Mouse (Mus musculus): ENCODE data around the gene Smpd3.

The Smpd3 gene

DNA sequence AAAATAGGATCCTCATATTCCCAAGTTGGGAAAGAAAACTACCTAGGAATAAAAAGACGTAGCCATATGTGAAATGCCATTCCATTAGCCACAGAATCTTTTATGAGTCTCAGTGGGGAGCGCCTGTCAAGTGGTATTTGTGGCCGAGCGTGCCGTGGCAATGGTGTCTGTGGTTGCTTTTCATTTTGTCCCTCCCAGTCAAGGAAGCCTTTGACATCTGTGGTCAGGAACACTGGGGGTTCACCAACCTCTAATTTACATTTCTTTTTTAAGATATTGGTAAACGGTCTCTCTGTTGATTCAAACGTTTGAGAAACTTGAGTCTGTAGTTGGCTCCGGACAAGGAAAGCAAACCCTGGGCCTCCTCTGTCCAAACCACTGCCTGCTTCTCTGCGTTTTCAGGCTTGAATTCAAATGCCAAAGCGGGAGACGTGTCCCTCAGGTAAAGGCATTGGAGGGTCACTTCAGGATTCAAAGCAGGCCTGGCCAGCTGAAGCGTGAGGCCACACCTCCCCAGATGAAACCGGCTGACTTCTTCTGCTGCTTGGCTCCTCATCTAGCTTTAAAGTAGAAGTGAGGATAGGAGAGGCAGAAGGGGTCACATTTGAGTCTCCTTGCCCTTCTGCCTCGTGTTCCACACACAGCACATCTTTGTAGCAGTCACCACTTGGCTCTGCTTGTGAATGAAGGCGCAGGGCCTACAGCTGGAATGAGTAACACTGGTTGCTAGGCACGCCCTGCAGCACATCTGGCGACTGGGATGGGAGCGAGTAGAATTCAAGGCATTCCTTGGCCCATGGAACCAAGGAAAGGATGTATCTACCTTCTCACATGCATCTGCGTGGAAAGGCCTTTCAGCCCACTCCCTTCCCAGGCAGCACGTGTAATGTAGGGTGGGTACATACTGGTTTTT is 45.0 kb downstream of the Smpd3 start:
- no peak for DNase-seq (ENCODE audit: low spot score)

DNA sequence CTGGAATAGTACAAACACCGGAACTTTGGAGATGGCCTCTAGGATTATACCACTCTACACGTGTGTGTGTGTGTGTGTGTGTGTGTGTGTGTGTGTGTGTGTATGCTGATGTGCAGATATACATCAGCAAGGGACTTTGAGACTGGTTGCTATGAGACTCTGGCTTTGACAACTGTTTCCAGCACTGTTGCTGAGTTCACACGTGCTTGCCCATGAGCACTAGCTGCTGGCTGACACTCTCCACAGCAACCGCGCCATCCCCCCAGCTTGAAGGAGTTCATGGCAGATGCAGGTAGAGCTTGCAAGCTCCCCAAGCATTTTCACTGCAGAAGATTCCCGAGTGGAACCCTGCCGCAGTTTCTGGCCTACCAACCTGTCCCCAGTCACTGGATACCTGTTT is 48.3 kb downstream of the Smpd3 start:
- no peak for DNase-seq (ENCODE audit: low spot score)

DNA sequence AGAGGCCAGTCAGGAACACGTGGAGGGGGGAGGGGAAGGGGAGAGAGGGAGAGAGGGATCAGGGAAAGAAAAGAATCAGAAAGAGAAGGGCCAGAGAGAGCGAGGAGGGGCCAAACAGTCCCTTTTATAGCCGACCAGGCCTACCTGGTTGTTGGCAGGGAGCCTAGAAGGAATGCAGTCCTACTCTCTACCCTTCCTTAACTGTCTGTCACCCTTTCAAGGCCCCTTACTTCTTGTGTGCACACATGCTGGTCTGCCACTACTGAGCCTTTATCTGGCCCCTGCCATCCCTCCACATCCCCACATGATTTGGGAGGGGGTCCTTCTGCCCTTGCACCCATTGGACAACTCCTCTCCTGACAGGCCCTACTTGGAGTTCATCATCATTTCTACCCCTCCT is 49.1 kb downstream of the Smpd3 start:
- DNase-seq (ENCODE audit: low spot score) = no peak

DNA sequence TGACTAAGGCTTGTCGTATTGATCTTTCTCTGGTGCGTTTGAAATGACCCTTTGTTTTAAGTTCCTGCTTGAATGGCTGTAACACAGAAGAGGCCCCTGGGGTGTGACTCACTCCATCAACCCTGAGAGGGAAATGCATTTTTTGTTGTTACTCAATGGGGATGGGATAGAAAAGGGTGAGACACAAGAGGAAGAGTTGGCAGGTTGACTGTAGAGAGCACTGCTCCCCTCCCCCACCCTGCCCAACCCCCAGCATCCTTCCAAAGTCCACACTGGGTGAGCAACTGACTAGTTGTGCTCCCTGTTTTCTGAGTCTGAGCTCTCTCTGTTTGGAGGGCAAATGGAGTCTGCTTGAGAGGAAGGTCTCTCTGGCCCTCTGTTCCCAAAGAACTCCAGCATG is 50.3 kb downstream of the Smpd3 start:
- DNase-seq (ENCODE audit: low spot score) = no peak

DNA sequence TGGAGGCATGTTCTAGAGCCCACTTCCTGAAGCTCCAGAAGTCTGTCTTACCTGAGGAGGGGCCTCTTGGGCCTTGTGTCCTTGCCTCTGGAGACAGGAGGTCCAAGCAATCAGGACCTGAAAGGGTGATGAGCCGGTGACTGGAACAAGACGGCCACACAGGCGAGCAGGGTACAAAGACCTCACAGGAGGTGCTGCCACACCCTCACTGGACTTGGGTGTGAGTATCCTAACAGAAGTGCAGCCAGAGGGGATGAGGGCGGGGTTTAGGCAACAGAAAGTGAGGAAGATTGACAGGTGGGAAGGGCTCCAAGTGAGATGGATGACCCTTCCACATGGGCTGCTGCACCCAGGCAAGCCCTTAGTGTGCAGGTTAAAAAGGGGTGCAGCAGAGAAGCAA is 56.9 kb downstream of the Smpd3 start:
- no peak for DNase-seq (ENCODE audit: low spot score)

DNA sequence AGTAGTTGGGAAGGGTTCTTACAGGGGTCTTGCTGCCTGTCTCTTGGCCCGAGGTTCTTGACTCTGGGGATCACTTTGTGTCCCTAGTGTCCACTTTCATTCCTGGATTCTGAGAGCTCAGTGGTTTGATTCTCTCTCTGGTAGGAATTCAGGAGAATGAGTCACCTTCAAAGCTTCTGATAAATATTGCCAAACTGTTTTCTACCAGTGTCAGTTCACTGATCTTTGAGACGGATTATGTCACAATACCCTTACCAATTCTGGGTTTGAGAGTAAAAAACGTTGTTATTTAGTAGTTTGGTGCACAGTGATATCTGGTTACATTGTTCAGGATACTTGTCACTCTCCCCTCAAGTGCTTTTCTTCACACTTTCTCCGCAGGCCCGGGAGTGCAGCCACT is 57.6 kb downstream of the Smpd3 start:
- DNase-seq (ENCODE audit: low spot score) = no peak

DNA sequence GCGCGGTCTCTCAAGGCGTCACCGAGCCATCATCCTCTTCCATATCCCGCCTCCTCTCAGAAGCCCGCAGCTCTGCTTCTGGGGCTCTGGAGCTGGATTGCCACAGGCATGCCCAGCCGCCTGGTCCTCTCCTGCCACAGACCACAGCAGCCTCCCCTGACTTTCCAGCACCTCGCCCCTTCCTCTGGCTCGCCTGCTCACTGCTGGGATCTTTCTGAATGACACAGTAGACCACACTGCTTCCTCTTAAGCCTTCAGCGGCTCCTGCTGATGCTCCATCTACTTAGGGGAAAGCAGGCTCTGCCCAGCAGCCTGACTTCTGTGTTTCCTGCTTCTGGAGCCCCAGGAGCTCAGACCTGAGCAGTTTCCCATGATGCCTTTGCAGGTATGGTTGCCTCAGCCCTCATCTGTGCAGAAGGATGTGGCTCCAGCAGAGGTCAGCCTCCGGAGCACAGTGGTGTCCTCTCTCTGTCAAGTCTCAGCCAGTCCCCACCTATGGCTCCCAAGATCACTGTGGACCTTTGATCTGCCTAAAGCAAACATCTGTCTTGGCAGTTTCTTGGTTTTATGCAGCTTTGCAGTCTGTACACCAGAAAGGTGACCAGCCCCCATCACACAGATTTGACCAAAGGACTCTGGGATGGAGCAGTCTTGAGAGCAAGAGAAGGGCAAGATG is 59.3 kb downstream of the Smpd3 start:
- DNase-seq (ENCODE audit: low spot score) = no peak

DNA sequence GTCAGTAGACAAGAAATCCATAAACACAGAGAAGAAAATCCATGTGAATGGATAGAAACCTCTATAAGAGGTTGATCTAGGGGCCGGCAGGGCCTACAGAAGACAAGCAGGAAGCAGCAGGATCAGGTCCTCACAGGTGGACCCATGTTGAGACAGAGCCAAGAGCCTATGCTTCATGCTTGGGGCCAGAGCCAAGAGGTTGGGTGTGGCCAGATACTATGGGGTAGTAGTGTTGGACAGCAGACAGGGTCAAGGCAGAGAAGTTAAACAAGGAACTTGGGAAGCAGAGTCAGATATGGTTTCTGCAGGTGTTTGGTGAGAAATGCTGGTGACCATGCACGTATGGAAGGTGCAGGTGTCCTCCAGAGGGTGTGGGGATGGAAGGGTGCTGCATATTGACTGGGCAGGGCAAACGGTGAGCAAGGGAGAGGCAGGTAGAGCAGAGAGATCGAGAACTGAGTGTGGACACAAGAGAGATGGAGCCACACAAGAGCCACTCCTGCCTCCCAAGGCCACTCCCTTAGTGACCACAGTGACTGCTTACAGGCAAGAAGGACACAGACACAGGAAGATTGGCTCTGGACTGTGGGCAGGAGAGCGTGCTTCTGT is 61.0 kb downstream of the Smpd3 start:
- no peak for DNase-seq (ENCODE audit: low spot score)

DNA sequence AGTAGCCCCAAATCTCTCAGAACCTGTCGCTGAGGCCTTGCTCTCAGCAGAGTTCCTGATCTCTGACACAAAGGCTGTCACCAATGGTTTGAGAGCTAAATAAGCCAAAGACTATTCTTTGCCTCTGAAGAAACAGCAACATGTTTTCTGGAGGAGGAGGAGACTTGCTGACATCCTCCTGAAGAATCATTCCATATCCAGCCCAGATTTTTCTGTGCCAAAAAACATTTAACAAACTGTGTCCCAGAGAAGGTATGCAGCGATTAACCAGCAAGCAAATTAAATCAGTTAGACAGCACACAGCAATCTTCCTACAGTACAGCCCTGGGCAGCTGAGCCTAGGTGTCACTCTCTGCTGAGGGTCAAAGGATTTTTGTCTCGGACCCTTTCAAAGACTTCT is 64.3 kb downstream of the Smpd3 start:
- no peak for DNase-seq (ENCODE audit: low spot score)

DNA sequence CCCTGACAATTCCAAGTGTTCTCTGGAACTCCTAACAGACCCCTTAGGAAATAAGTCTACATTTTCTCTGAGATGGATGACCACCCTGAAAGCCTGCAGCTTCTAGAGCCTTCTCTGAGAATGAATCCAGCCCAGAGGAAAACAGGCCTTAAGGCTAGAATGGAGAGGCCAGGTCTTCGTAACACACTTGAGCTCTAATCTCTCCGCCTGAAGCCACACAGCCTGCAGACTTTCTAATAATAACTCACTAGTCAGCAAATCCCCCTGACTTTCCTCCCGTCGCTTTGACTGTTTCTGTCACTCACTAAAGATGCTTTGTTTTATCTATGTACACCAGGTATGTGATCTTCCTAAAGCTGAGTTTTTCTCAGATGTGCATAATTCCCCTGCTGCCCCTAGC is 66.4 kb downstream of the Smpd3 start:
- DNase-seq (ENCODE audit: low spot score) = no peak

DNA sequence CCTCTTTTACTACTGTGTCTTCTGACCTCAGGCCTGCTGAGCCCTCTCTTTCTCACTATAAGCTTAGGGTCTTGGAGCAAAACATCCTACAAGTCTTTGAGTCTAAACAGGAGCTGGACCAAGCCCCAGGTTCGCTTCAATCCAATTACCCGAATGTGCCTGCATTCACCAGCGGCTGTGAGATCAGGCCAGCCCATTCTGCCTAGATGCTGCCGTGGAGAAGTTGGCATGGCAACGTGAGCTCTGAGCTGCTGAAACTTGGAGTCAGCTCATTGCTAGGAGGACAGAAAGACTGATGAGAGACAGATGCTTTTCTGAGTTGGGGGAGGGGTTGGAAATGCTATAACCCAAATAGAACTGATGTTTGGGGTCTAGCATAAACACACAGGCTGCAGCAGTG is 67.0 kb downstream of the Smpd3 start:
- DNase-seq (ENCODE audit: low spot score) = no peak

DNA sequence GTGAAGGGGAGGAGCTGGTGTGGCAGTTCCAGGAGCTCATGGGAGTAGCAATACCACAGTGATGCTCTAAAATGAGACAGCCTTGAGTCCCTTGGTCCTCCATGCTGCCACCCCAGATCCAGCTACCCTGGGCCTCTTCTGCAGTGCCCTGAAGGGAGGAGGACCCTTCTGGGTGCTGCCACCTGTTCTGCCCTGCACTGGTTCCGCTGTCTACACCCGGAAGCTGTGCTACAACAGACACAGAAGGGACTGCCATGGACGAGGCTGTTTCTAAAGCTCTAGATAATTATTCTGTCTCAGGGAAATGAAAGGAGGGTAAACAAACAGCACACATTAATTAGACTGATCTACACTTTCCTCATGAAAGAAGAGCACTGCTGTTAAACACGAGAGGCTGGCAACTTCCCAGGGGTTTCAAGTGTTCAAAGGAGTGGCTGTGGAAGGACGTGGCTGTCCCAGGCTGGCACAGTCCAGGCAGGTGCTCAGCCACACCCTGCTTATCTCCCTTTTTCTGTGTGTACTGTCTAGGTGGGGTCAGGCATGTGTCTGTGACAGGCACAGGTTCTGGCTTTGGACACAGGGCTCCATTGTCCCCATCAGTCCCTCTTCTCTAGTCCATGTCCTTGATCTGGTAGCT is 69.0 kb downstream of the Smpd3 start:
- DNase-seq (ENCODE audit: low spot score) = no peak

DNA sequence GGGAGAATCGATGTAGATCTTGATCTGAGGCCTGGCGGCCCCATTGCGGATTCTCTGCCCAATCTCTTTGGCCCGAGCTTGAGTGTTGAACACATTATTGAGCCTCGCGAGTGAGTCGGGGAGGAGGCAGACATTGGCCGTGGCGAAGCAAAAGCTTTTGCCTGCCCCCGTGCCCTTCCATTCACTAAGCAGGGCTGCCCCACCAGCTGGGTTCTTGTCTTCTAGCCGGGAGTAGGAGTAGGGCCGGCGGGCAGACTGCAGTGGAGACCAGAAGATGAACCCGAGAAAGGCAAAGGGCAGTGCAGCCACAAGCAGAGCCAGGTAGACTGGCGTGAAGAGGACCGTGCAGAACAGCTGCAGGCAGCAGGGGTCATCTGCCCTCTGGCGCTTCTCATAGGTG is 72.4 kb downstream of the Smpd3 start:
- DNase-seq (ENCODE audit: low spot score) = no peak

DNA sequence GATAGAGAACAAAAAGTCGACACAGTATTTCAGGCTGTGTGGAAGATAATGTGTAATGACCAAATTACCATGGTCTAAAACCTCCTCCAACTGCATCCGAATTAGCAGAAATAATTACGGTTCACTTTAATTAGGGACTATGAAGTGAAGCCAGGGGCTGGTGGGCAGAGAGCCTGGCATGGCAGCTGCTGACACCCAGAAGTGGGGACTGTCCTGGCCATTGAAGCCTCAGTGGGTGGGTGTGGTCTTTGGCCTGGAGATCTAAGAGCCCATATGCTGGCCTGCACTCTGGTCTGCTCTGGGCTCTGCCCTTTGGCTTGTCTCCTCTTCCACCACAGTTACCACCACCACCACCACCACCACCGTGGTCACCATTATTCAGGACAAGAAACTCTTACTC is 73.9 kb downstream of the Smpd3 start:
- no peak for DNase-seq (ENCODE audit: low spot score)

DNA sequence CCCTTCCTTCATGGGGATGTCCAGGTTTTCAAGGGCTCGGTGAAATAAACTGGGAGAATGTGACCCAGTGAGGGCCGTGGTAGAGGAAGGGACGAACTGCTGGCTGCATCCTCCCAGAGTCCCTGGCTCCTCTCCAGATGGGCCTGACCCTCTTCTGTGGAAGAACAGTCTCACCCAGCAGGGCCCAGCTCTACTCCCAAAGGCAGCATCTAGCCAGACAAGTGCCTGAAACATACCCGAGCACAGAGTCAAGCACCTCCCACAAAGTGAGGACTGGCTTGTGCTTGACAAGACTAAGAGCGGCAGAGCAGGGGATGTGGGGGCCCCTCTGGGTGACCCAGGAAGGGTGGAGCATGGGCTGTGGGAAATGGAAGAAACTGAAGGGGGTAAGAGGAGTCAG is 75.4 kb downstream of the Smpd3 start:
- DNase-seq (ENCODE audit: low spot score) = no peak

DNA sequence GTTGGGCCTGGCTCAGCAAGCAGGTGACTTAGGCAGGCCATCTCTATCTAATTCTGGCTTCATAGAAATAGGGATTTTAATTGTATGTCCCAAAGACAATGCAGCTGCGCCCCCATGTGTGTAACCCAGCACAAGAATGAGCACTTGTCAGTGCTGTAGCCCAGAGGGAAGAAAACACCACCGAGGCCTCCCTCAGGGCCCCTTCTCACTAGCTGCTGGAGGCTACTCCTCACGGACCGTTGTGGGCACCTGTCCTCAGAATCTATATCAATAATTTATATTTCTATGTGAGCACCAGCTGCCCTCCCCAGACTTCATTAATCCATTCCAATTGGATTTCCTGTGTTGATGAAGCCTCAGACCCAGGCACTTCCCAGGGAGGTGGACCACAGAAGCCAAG is 76.9 kb downstream of the Smpd3 start:
- no peak for DNase-seq (ENCODE audit: low spot score)

DNA sequence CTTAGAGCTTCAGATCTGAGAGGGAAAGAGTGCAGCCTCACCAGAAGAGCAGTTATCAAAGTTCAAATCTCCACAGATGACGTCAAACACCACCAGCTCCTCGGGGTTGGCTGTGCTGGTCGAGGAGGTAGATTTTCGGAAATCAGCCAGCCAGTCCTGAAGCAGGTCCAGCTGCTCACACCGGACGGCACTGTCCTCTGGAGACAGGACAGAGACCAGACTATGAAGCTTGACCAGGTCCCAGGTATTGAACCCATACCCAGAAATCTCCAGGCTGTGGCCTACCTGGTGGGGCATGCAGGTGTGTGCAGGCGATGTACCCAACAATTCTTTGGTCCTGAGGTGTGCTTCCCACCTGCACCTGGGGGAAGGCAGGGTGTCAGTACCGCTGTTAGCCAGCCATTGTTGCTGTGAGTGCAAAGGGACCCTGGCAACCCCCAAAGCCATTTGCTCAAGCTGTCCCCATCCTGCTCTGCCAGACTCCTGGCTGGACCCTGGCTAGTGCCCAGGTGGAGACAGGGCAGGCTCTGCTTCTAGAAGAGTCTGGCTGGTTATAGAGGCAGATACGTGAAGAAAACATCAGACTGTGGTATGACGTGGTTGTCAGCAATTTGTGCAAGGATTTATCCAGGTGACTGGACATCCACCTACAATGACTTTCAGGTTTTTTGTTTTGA is 78.1 kb downstream of the Smpd3 start:
- no peak for DNase-seq (ENCODE audit: low spot score)

DNA sequence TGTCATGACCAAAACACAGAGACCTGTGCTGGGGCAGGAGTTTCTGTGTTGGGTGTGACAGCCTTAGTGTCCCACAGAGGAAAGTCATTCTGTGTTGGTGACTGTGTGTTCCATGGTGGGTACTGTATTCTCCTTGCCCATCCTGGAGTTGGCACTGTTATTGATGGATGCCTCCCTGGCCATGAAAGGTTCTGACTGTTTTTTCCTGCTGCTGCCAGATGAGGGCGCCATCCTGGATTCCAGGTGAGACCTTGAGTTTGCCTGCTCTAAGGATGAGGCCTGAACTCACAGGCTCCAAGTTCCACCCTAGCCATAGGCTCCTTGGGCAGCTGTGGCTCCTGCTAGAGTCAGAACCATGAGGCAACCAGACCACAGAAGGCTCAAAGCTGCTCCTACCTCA is 79.6 kb downstream of the Smpd3 start:
- DNase-seq (ENCODE audit: low spot score) = no peak

DNA sequence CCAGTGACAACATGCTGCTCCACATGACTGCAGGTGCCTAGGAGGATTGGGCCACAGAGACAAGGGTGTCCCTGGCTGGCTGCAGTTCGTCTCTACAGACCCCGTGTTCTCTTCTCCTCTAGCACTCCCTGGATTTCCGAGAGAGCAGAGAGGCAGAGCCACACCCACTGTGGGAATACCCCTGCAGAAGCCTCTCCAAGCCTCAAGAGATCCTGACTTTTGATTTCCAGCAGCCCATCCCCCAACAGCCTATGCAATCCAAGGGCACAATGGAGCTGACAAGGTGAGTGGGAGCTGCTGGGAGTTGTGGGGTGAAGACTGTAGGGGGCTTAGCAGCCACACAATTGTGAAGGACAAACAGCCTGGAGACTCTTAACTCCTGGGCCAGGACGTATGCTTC is 87.6 kb downstream of the Smpd3 start:
- no peak for DNase-seq (ENCODE audit: low spot score)

DNA sequence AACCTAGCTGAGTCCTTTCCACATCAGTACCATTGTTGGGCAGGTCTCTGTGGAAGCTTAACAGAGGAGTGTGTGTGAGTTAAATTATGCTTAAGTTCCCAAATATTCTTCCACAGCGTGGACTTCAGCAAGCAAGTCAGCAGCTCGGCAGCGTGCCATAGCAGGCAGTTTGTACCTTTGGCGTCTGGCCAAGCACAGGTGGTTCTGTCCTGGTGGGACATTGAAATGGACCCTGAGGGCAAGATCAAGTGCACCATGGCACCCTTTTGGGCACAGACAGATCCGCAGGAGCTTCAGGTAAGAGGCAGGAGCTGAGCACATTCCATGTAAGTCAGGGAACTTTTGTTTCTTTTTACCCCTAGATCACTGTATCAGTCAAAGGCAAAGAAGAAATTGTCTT is 100.7 kb downstream of the Smpd3 start:
- no peak for DNase-seq (ENCODE audit: low spot score)

DNA sequence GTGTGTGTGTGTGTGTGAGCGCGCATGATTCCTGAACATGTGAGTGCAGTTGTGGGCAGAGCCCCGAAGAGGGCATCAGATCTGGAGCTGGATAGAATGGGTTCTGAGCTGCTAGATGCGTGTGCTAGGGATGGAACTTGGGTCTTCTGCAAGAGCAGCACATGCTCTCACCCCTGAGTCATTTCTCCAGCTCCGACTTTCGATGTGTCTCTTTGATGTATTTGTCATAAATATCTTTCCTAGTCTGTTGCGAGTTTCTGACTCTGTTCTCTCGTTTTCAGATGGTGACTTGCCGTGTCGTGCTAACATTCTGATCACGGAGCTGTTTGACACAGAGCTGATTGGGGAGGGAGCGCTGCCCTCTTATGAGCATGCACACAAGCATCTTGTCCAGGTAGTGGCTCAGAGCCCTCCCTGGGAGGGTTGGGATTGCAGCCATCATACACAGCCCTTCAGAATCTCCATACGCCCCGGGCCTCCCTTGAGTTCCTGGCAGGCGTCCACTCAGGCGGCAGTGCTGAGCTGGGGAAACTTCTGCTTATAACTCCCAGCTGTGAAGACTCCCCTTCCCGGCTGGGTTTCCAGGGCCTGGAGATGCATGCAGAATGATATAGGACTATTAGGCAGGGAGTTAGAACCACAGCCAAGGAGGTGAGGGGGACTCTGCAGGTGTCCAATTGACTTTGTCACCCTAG is 103.1 kb downstream of the Smpd3 start:
- DNase-seq (ENCODE audit: low spot score) = no peak

DNA sequence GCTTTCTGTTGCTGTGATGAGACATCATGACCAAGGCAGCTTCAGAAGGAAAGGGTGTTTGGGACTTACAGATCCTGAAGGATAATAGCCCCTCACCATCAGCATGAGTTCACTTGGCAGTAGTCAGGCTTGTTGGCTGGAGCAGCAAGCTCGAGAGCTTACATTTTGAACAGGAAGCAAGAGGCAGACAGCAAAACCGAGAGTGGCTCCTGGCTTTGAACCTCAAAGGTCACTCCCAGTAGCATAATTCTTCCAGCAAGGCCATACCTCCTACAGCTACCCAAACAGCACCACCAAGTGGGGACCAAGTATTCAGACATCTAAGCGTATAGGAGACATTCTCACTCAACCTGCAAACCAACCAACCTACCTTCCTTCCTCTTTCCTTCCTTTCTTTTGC is 105.0 kb downstream of the Smpd3 start:
- DNase-seq (ENCODE audit: low spot score) = no peak
